Mouse (Mus musculus): ENCODE results near the gene Kcne1l. TPM values are rescaled to one million over a fixed set of nuclear protein-coding genes. Genes with fewer than 3 reads are reported as not detected.

Gene Kcne1l
- not detected for total RNA-seq (2023)

DNA sequence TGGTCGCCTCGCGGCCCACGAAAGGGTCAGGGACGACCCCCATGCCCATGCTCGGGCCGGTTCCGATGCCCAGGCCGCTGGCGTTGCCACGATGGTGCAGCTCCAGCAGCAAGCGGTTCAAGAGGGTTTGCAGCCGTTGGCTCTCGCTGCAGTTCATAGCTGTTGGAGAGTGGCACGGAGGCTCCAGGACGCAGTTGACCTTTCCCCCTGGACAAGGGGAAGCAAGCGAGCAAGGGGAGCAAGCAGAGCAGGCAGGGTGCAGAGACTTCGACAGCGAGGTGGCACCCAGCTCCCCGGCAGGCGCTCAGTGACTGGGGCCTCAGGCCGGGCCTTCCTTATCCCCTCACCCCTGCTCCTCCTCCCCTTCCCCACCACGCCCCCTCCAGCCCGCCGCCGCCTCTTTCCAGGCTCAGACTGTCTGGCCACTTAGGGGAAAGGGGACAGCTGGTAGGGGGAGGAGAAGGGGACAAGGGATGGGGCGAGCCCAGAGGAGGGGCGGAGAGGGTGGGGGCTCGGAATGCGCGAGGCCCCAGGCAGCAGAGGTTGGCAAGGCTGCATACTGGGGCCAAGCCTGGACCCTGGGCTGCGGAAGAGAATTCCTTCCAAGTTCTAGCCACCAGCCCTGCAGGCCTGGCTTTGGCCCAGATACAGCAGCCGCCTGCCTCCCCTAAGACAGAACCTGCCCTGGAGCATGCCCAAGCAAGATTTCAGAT, at the start of gene Kcne1l:
Gene Kcne1l, minus strand, starts transcription at position 426 of the 713 bp plus-strand sequence.

Other genes starting within 250 kb of the Kcne1l start
- not detected for gene Gucy2f, start 109.4 kb downstream of the Kcne1l start, total RNA-seq (2023)
- gene Nxt2, start 79.5 kb downstream of the Kcne1l start, total RNA-seq (2023): 1 to 10 TPM; 6.2 to 7.1 TPM
- gene Acsl4, start 84.2 kb upstream of the Kcne1l start, total RNA-seq (2023): 10 to 100 TPM; 17.0 to 17.7 TPM